Comparison of ENCODE assay signal across 19 mouse cellular contexts in the genomic region with DNA sequence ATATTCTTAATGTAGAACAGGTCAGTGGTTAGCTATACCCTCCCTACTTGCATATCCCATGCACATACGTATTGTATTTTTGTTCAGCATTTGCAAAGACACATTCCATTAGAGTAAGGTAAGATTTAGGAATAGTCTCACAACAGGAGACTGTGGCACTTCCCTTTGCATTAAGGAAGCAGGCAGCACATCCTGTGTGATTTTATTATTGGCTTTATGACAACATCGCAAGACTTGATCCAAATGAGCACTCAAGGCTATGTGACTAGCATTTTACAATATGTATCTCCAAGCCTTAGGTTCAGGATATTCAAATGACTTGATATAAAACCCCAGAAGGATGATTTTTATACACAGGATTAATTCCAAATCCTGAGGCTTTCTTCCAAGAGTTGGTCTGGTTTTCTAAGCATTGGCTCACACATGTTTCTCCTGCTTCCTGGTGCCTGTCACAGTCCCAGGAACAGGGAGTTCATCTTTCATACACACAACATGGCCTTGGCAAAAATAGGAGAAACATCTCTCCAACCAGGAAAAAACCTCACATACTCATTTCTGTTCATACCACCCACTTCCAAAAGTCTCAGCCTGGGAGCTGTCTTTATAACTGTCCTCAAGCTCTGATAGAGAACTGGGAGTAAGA.
DNase-seq lines count a peak whose midpoint lies in the region; ATAC-seq and TF ChIP-seq lines count a peak whose summit lies in the region.
"Had no signal": no experiment of that assay in that cellular context is flagged by ENCODE, and none has a peak within 500 bp of the region (broad histone marks: within the 10 kb centered on the region; RNA-seq: fewer than 3 reads in every experiment).

No protein-coding gene starts in this region.

- H3K4me2 ChIP-seq in heart, embryonic 16.5 days (ENCODE audit: low read depth, low read length): no peak overlapping the region
- H3K4me2 ChIP-seq: embryonic facial prominence, embryonic 12.5 days; liver, embryonic 11.5 days; lung, embryonic 15.5 days; neural tube, embryonic 15.5 days; stomach, embryonic 15.5 days had no signal

- no peak for DNase-seq in gastrocnemius, adult 2 months
- no peak for DNase-seq in gastrocnemius, postnatal 10 days
- DNase-seq in heart, postnatal 4 days: no peak
- DNase-seq in lung, postnatal 25 days (ENCODE audit: low spot score): peak; percentile 6
- no peak for DNase-seq in lung, postnatal 14 days
- DNase-seq in skeletal muscle tissue, adult 2 months (ENCODE audit: low read depth, low spot score): peak; percentile 42
- no peak for DNase-seq in left cerebral cortex, adult 9 months (ENCODE audit: low spot score in 2 of 2)
- DNase-seq: cerebellum, adult 9-11 months; kidney, adult 11 months; kidney, postnatal 25 days; left cerebral cortex, postnatal 4 days; thymus, adult 2 months had no signal

- H3K36me3 ChIP-seq in heart, embryonic 16.5 days (ENCODE audit: control insufficient read depth, insufficient read depth): no peaks in the 10 kb centered on the region
- H3K36me3 ChIP-seq: embryonic facial prominence, embryonic 12.5 days; lung, embryonic 15.5 days; neural tube, embryonic 15.5 days; stomach, embryonic 15.5 days had no signal

- H3K4me3 ChIP-seq in gastrocnemius, adult 2 months: no peak overlapping the region
- no peak overlapping the region for H3K4me3 ChIP-seq in heart, embryonic 16.5 days (ENCODE audit: low read length)
- H3K4me3 ChIP-seq: embryonic facial prominence, embryonic 12.5 days; lung, embryonic 15.5 days; neural tube, embryonic 15.5 days; stomach, embryonic 15.5 days had no signal

- TF ChIP-seq CTCF in gastrocnemius, adult 2 months (IDR thresholded peaks at IDR 0.05): no peak

- H3K27ac ChIP-seq in gastrocnemius, adult 2 months: peak overlapping the region; percentile 74
- peak overlapping the region; percentile 64 for H3K27ac ChIP-seq in heart, embryonic 16.5 days (ENCODE audit: low read length)
- H3K27ac ChIP-seq: embryonic facial prominence, embryonic 12.5 days; lung, embryonic 15.5 days; neural tube, embryonic 15.5 days; stomach, embryonic 15.5 days had no signal

- no peak overlapping the region for H3K9ac ChIP-seq in heart, embryonic 16.5 days (ENCODE audit: low read length)
- H3K9ac ChIP-seq: embryonic facial prominence, embryonic 12.5 days; lung, embryonic 15.5 days; neural tube, embryonic 15.5 days; stomach, embryonic 15.5 days had no signal

- intact Hi-C loops in gastrocnemius, adult 2 months (cut with DNase I): loop anchor here (5.0 kb wide), 1 partner anchor 232 kb away; no protein-coding TSS in a partner anchor

- WGBS in heart, embryonic 16.5 days: 72% methylated on average over 2 of the region's 2 CpGs

- H3K4me1 ChIP-seq in heart, embryonic 16.5 days (ENCODE audit: control insufficient read depth, insufficient read depth, low read length): peaks cover 4% of the 10 kb centered on the region
- H3K4me1 ChIP-seq: embryonic facial prominence, embryonic 12.5 days; neural tube, embryonic 15.5 days; stomach, embryonic 15.5 days had no signal

- ATAC-seq in heart, embryonic 16.5 days (replicated peaks; ENCODE audit: extremely low read depth, insufficient read depth, low FRiP score): peak; percentile 55
- ATAC-seq: midbrain, embryonic 16.5 days had no signal

- no peaks in the 10 kb centered on the region for H3K9me3 ChIP-seq in heart, embryonic 16.5 days (replicated peaks; ENCODE audit: control insufficient read depth, low read length)
- H3K9me3 ChIP-seq: embryonic facial prominence, embryonic 12.5 days; lung, embryonic 15.5 days; neural tube, embryonic 15.5 days; stomach, embryonic 15.5 days had no signal

- no peaks in the 10 kb centered on the region for H3K27me3 ChIP-seq in heart, embryonic 16.5 days (ENCODE audit: control insufficient read depth, insufficient read depth, low read length)
- H3K27me3 ChIP-seq: embryonic facial prominence, embryonic 12.5 days; lung, embryonic 15.5 days; neural tube, embryonic 15.5 days; stomach, embryonic 15.5 days had no signal

Comparison
In these comparisons a context has a peak if more than half of its experiments do, and no peak if none do; other contexts are left out.
1. DNase-seq: peak in lung, postnatal 25 days (single experiment) and skeletal muscle tissue, adult 2 months (single experiment); none in gastrocnemius, adult 2 months (single experiment), gastrocnemius, postnatal 10 days (single experiment), heart, postnatal 4 days (single experiment), lung, postnatal 14 days (single experiment) and left cerebral cortex, adult 9 months (0 of 2).